Mouse (Mus musculus) cerebellum, adult 2 months (tissue): ENCODE data around the gene Copz2.

Source experiments
- CTCF ChIP-seq: fragments of 200-500 bp; IDR thresholded peaks from 2 replicates; pipeline ENCODE4 v1.5.1; 2011; ENCODE audit warnings: low read depth, mild to moderate bottlenecking, control low read depth, low read length, moderate library complexity, borderline replicate concordance; ENCODE audit not compliant: insufficient read depth
- POLR2A ChIP-seq: fragments of 200-500 bp; IDR thresholded peaks from 2 replicates; pipeline ENCODE4 v1.6.1; 2011; ENCODE audit warnings: low read length, control low read depth, borderline replicate concordance; ENCODE audit not compliant: insufficient read depth

GRCm38 (mm10) chr11:96901332-96901731, 51.7 kb downstream of the Copz2 start:
- no peak for TF ChIP-seq CTCF
- TF ChIP-seq POLR2A = no peak
